Mouse (Mus musculus) telencephalon, adult 2 months (tissue): ENCODE results near the gene A630010A05Rik.
"Not testable (repeated sequence)": the region's sequence is repeated elsewhere in the genome, so short reads cannot be mapped to it uniquely, and the experiment has no call there.

Experiments used
- DNase-seq: peaks from one replicate; pipeline ENCODE4 v3.0.0-alpha.2; 2011; ENCODE audit warnings: low read depth, low spot score

A630010A05Rik gene

DNA sequence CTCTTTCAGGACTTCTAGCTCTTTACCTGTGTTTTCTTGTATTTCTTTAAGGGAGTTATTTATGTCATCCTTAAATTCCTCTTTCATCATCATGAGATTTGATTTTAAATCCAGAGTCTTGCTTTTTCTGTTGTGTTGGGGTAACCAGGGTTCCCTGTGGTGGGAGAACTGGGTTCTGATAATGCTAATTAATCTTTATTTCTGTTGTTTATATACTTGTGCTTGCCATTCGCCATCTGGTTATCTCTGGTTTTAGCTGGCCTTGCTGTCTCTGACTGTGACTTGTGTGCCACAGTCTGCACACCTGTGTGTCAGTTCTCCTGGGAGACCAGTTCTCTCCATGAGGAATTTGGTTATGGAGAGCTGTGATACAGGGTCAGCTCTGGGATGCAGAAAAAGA, at the start of gene A630010A05Rik:
A630010A05Rik (plus strand) TSS at position 301 of the 400 bp plus-strand sequence.
- DNase-seq: no peak

DNA sequence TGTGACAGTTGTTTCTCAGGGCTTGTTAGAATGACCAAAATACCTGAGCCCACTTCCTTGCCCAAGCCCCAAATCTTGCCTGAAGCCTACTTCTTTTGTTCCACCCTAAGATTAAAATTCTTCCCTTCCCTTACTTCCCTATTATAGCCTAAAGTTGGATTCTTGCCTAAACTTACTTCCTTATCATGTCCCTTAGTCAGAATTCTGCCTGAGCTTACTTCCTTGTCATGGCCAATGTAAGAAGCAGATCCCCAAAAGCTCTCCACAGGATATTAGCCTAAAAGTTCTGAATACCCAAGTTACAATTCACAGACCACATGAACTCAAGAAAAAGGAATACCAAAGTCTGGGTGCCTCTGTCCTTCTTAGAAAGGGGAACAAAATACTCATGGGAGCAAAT, 26.4 kb upstream of the A630010A05Rik start:
- DNase-seq: no peak

DNA sequence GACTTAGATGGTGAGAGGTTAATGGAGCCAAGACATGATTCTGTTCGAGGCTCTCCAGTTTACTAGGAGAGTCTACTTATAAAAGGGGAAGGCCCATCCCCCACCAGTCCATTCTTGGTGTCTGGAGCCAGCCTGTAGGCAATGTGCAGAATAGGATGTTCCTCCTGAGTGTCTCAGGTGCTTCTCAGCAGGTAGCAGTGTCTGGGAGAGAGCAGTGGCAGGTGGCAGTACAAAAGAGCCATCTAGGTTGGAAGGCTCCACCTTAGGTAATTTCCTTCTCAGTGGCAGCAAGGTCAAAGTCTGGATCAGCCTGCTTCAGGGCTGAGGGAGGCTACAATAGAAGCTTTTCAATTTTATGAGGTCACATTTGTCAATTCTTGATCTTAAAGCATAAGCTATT, 4.9 kb upstream of the A630010A05Rik start:
- not testable (repeated sequence) for DNase-seq
